Mouse (Mus musculus) ES-E14 (cell line): ENCODE results near the gene Schip1.

Experiments
- ZC3H11A ChIP-seq: IDR thresholded peaks from 2 replicates; pipeline ENCODE4 v1.6.1; 2012; ENCODE audit warnings: low read depth, mild to moderate bottlenecking, inconsistent platforms, low read length, borderline replicate concordance
- ZNF384 ChIP-seq: IDR thresholded peaks from 2 replicates; pipeline ENCODE4 v1.6.1; 2012; ENCODE audit warnings: low read depth, low read length, inconsistent platforms

GRCm38 (mm10) chr3:68632714-68633113 is 568.1 kb downstream of the Schip1 start:
- TF ChIP-seq ZC3H11A (no peak), ZNF384 (no peak)
